Mouse (Mus musculus) hindbrain, embryonic 11.5 days (tissue): ENCODE results near the gene Trappc13. TPM values are rescaled to one million over a fixed set of nuclear protein-coding genes. Genes with fewer than 3 reads are reported as not detected.

Source experiments
- ATAC-seq: fragments of 200-750 bp; cut with Nextera tagmentation; 2 replicates; pipeline ENCODE4 v1.8.0; 2017; ENCODE audit warnings: mild to moderate bottlenecking, moderate TSS enrichment, moderate library complexity; ENCODE audit not compliant: low FRiP score
- DNase-seq: peaks from one replicate; pipeline ENCODE4 v3.0.0-alpha.2; 2015; ENCODE audit warnings: low spot score
- H3K27ac ChIP-seq: fragments of 300-500 bp; sonication (generic); 2 replicates; pipeline ENCODE4 v1.5.1; 2014; ENCODE audit warnings: mild to moderate bottlenecking, low read depth, low read length
- H3K27me3 ChIP-seq: fragments of 300-500 bp; sonication (generic); 2 replicates; pipeline ENCODE4 v1.6.1; 2014; ENCODE audit warnings: mild to moderate bottlenecking, low read length, moderate library complexity, mixed read lengths; ENCODE audit not compliant: control insufficient read depth, insufficient read depth
- H3K36me3 ChIP-seq: fragments of 300-500 bp; sonication (generic); 2 replicates; pipeline ENCODE4 v1.6.1; 2014; ENCODE audit warnings: mild to moderate bottlenecking, low read length, moderate library complexity, mixed read lengths; ENCODE audit not compliant: control insufficient read depth, insufficient read depth
- H3K4me1 ChIP-seq: fragments of 300-500 bp; sonication (generic); replicated peaks from 2 replicates; pipeline ENCODE4 v1.6.1; 2014; ENCODE audit warnings: low read length, mixed read lengths; ENCODE audit not compliant: control insufficient read depth, insufficient read depth
- H3K4me2 ChIP-seq: fragments of 300-500 bp; sonication (generic); replicated peaks from 2 replicates; pipeline ENCODE4 v1.6.1; 2014; ENCODE audit warnings: mild to moderate bottlenecking, low read depth, low read length
- H3K4me3 ChIP-seq: fragments of 300-500 bp; sonication (generic); 2 replicates; pipeline ENCODE4 v1.5.1; 2014; ENCODE audit warnings: low read depth, low read length
- H3K9ac ChIP-seq: fragments of 300-500 bp; sonication (generic); 2 replicates; pipeline ENCODE4 v1.6.1; 2014; ENCODE audit warnings: low read depth, low read length
- H3K9me3 ChIP-seq: fragments of 300-500 bp; sonication (generic); 2 replicates; pipeline ENCODE4 v1.6.1; 2016; ENCODE audit warnings: low read length; ENCODE audit not compliant: control insufficient read depth
- WGBS: fragments of 180-500 bp; shearing (Covaris S2); extraction: QIAGEN DNeasy Blood & Tissue Kit; methylation state at CpG from one replicate; pipeline ENCODE4 v1.1.7; 2014; 5-methylcytosine and 5-hydroxymethylcytosine counted together
- polyA plus RNA-seq: library from polyadenylated mRNA; unstranded; fragments of >200 nt; fragmentation: Nextera tagmentation; extraction: Ambion mirVana; gene quantifications from 2 replicates; pipeline ENCODE4 v1.2.1, GENCODE M21; 2014

The Trappc13 gene
- polyA plus RNA-seq, 1 experiment from 2014 or later, result 85.4 TPM

- H3K4me3 ChIP-seq, result no peak overlapping the region
- H3K4me1 ChIP-seq, result no peaks in the 10 kb centered on the region
- no peak for DNase-seq
- H3K9ac ChIP-seq, result no peak overlapping the region
- no peaks in the 10 kb centered on the region for H3K27me3 ChIP-seq
- H3K4me2 ChIP-seq, result no peak overlapping the region
- peaks cover 6% of the 10 kb centered on the region; the same call in 1 of the 2 replicates for H3K36me3 ChIP-seq
- H3K9me3 ChIP-seq, result no peaks in the 10 kb centered on the region
- no peak overlapping the region for H3K27ac ChIP-seq
- ATAC-seq, result no peak
Measured at GRCm38 (mm10) chr13:104172498-104172897, 5.8 kb downstream of the Trappc13 start.

GRCm38 (mm10) chr13:104171711-104172110, 6.6 kb downstream of the Trappc13 start:
- Histone ChIP-seq H3K9ac (no peak overlapping the region), H3K36me3 (peaks cover 6% of the 10 kb centered on the region; the same call in 1 of the 2 replicates), H3K4me2 (no peak overlapping the region), H3K27me3 (no peaks in the 10 kb centered on the region), H3K4me3 (no peak overlapping the region), H3K4me1 (no peaks in the 10 kb centered on the region), H3K27ac (no peak overlapping the region), H3K9me3 (no peaks in the 10 kb centered on the region)
- ATAC-seq (no peak), DNase-seq (no peak)
- 96% methylated on average over 5 of the region's 5 CpGs for whole genome bisulfite sequencing

GRCm38 (mm10) chr13:104155686-104156085, 22.6 kb downstream of the Trappc13 start:
- H3K4me1 ChIP-seq, result no peaks in the 10 kb centered on the region
- no peak for DNase-seq
- no peaks in the 10 kb centered on the region for H3K27me3 ChIP-seq
- 98% methylated on average over 1 of the region's 1 CpGs for WGBS
- H3K9me3 ChIP-seq, result no peaks in the 10 kb centered on the region
- H3K4me3 ChIP-seq, result no peak overlapping the region
- no peak overlapping the region for H3K4me2 ChIP-seq
- no peak for ATAC-seq
- no peak overlapping the region for H3K9ac ChIP-seq
- H3K27ac ChIP-seq, result no peak overlapping the region
- H3K36me3 ChIP-seq, result no peaks in the 10 kb centered on the region

GRCm38 (mm10) chr13:104155106-104155505, 23.2 kb downstream of the Trappc13 start:
- no peaks in the 10 kb centered on the region for H3K36me3 ChIP-seq
- H3K4me3 ChIP-seq, result no peak overlapping the region
- WGBS, result 95% methylated on average over 7 of the region's 7 CpGs
- no peaks in the 10 kb centered on the region for H3K9me3 ChIP-seq
- H3K27me3 ChIP-seq, result no peaks in the 10 kb centered on the region
- H3K27ac ChIP-seq, result no peak overlapping the region
- ATAC-seq (no peak), DNase-seq (no peak)
- no peak overlapping the region for H3K4me2 ChIP-seq
- H3K4me1 ChIP-seq, result no peaks in the 10 kb centered on the region
- H3K9ac ChIP-seq, result no peak overlapping the region

GRCm38 (mm10) chr13:104154180-104154579, 24.1 kb downstream of the Trappc13 start:
- H3K4me3 ChIP-seq, result no peak overlapping the region
- H3K36me3 ChIP-seq, result 0 out of 2 replicates have a peak, but pooled peaks cover 3% of the 10 kb centered on the region
- no peak overlapping the region for H3K27ac ChIP-seq
- H3K9me3 ChIP-seq, result no peaks in the 10 kb centered on the region
- no peak overlapping the region for H3K4me2 ChIP-seq
- WGBS, result 97% methylated on average over 5 of the region's 5 CpGs
- no peaks in the 10 kb centered on the region for H3K4me1 ChIP-seq
- H3K27me3 ChIP-seq, result no peaks in the 10 kb centered on the region
- DNase-seq (no peak), ATAC-seq (no peak)
- no peak overlapping the region for H3K9ac ChIP-seq

- Histone ChIP-seq H3K27me3 (no peaks in the 10 kb centered on the region), H3K4me2 (no peak overlapping the region), H3K9me3 (no peaks in the 10 kb centered on the region), H3K36me3 (0 out of 2 replicates have a peak, but pooled peaks cover 3% of the 10 kb centered on the region), H3K4me3 (no peak overlapping the region), H3K4me1 (no peaks in the 10 kb centered on the region), H3K27ac (no peak overlapping the region), H3K9ac (no peak overlapping the region)
- WGBS, result 90% methylated on average over 3 of the region's 3 CpGs
- DNase-seq, result no peak
- no peak for ATAC-seq
Measured at GRCm38 (mm10) chr13:104145646-104146045, 32.6 kb downstream of the Trappc13 start.

GRCm38 (mm10) chr13:104144871-104145270, 33.4 kb downstream of the Trappc13 start:
- no peak overlapping the region for H3K4me2 ChIP-seq
- no peak overlapping the region for H3K9ac ChIP-seq
- H3K36me3 ChIP-seq, result 0 out of 2 replicates have a peak, but pooled peaks cover 3% of the 10 kb centered on the region
- 76% methylated on average over 9 of the region's 9 CpGs for WGBS
- H3K27ac ChIP-seq, result no peak overlapping the region
- no peaks in the 10 kb centered on the region for H3K4me1 ChIP-seq
- no peak for DNase-seq
- no peaks in the 10 kb centered on the region for H3K27me3 ChIP-seq
- H3K4me3 ChIP-seq, result no peak overlapping the region
- no peak for ATAC-seq
- no peaks in the 10 kb centered on the region for H3K9me3 ChIP-seq

- Histone ChIP-seq H3K27me3 (no peaks in the 10 kb centered on the region), H3K9ac (no peak overlapping the region), H3K4me3 (no peak overlapping the region), H3K9me3 (no peaks in the 10 kb centered on the region), H3K4me1 (no peaks in the 10 kb centered on the region), H3K4me2 (no peak overlapping the region), H3K36me3 (no peaks in the 10 kb centered on the region), H3K27ac (no peak overlapping the region)
- ATAC-seq, result peak; percentile 46; the same call in 1 of the 2 replicates
- DNase-seq, result peak; percentile 83
- WGBS, result 51% methylated on average over 13 of the region's 13 CpGs
Measured at GRCm38 (mm10) chr13:104139369-104140209, 38.7 kb downstream of the Trappc13 start.

GRCm38 (mm10) chr13:104134510-104135085, 43.7 kb downstream of the Trappc13 start:
- no peaks in the 10 kb centered on the region for H3K27me3 ChIP-seq
- no peaks in the 10 kb centered on the region for H3K9me3 ChIP-seq
- H3K4me1 ChIP-seq, result no peaks in the 10 kb centered on the region
- no peak overlapping the region for H3K9ac ChIP-seq
- no peak overlapping the region for H3K4me3 ChIP-seq
- H3K4me2 ChIP-seq, result no peak overlapping the region
- 69% methylated on average over 4 of the region's 4 CpGs for WGBS
- no peak for DNase-seq
- H3K36me3 ChIP-seq, result no peaks in the 10 kb centered on the region
- ATAC-seq, result peak; percentile 54; the same call in 1 of the 2 replicates
- H3K27ac ChIP-seq, result no peak overlapping the region
